Mouse (Mus musculus): ENCODE measurements around the gene Plcb4. TPM values are rescaled to one million over a fixed set of nuclear protein-coding genes. Genes with fewer than 3 reads are reported as not detected.

Gene Plcb4
- polyA plus RNA-seq, 1 experiment from 2014 or later: 29.3 TPM

- Histone ChIP-seq H3K9ac (ENCODE audit: low read depth, low read length) (no peak overlapping the region), H3K4me1 (replicated peaks; ENCODE audit: control insufficient read depth, insufficient read depth, low read length) (no peaks in the 10 kb centered on the region), H3K9me3 (ENCODE audit: control insufficient read depth, low read length) (no peaks in the 10 kb centered on the region), H3K4me2 (replicated peaks; ENCODE audit: low read depth, low read length) (no peak overlapping the region), H3K4me3 (ENCODE audit: low read depth, low read length) (no peak overlapping the region), H3K27me3 (ENCODE audit: control insufficient read depth, insufficient read depth, low read length) (no peaks in the 10 kb centered on the region), H3K36me3 (ENCODE audit: control insufficient read depth, insufficient read depth, low read length) (no peaks in the 10 kb centered on the region), H3K27ac (ENCODE audit: low read depth, low read length) (no peak overlapping the region)
- no peak for ATAC-seq (ENCODE audit: low FRiP score)
- 93% methylated on average over 5 of the region's 5 CpGs for WGBS
- DNase-seq (ENCODE audit: low spot score): no peak
These were observed 21.8 kb downstream of the Plcb4 start for GRCm38 (mm10) chr2:135680406-135681134.

GRCm38 (mm10) chr2:135683684-135684440 lies 25.1 kb downstream of the Plcb4 start:
- H3K9me3 ChIP-seq (ENCODE audit: control insufficient read depth, low read length): no peaks in the 10 kb centered on the region
- WGBS: 83% methylated on average over 10 of the region's 10 CpGs

GRCm38 (mm10) chr2:135686692-135687091 lies 27.9 kb downstream of the Plcb4 start:
- no peak overlapping the region for H3K27ac ChIP-seq (ENCODE audit: low read depth, low read length)
- no peak for DNase-seq (ENCODE audit: low spot score)
- H3K27me3 ChIP-seq (ENCODE audit: control insufficient read depth, insufficient read depth, low read length): no peaks in the 10 kb centered on the region
- no peak for ATAC-seq (ENCODE audit: low FRiP score)
- H3K9me3 ChIP-seq (ENCODE audit: control insufficient read depth, low read length): no peaks in the 10 kb centered on the region
- no peaks in the 10 kb centered on the region for H3K36me3 ChIP-seq (ENCODE audit: control insufficient read depth, insufficient read depth, low read length)
- WGBS: 88% methylated on average over 4 of the region's 4 CpGs
- H3K9ac ChIP-seq (ENCODE audit: low read depth, low read length): no peak overlapping the region
- H3K4me3 ChIP-seq (ENCODE audit: low read depth, low read length): no peak overlapping the region
- no peak overlapping the region for H3K4me2 ChIP-seq (replicated peaks; ENCODE audit: low read depth, low read length)
- no peaks in the 10 kb centered on the region for H3K4me1 ChIP-seq (replicated peaks; ENCODE audit: control insufficient read depth, insufficient read depth, low read length)

More at GRCm38 (mm10) chr2:135683684-135684440, 25.1 kb downstream of the Plcb4 start:
- H3K9ac ChIP-seq (ENCODE audit: low read depth, low read length): no peak overlapping the region
- H3K27ac ChIP-seq (ENCODE audit: low read depth, low read length): no peak overlapping the region
- DNase-seq (ENCODE audit: low spot score): no peak
- H3K36me3 ChIP-seq (ENCODE audit: control insufficient read depth, insufficient read depth, low read length): no peaks in the 10 kb centered on the region
- no peaks in the 10 kb centered on the region for H3K27me3 ChIP-seq (ENCODE audit: control insufficient read depth, insufficient read depth, low read length)
- H3K4me3 ChIP-seq (ENCODE audit: low read depth, low read length): no peak overlapping the region
- ATAC-seq (ENCODE audit: low FRiP score): no peak
- no peak overlapping the region for H3K4me2 ChIP-seq (replicated peaks; ENCODE audit: low read depth, low read length)
- no peaks in the 10 kb centered on the region for H3K4me1 ChIP-seq (replicated peaks; ENCODE audit: control insufficient read depth, insufficient read depth, low read length)

DNA sequence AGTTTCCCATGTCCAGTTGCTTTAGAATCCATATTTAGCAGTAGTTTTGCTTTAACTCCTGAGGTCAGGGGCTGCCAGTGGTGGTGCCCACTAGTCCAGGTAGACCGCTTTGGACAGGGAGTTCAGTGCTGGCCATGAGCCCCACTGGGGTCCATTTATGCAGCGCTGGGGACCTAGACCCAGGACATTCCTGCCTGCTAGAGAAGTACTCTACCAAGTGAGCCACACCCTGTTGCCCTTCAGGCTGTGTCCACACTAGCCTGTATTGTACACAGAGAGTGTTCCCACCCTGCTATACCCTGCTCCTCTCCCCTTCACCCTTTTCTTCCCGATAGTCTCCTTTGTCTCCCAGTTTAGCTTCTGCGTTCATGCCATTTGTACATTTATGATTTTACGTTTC lies 28.8 kb downstream of the Plcb4 start:
- no peaks in the 10 kb centered on the region for H3K9me3 ChIP-seq (ENCODE audit: control insufficient read depth, low read length)
- no peaks in the 10 kb centered on the region for H3K36me3 ChIP-seq (ENCODE audit: control insufficient read depth, insufficient read depth, low read length)
- no peaks in the 10 kb centered on the region for H3K4me1 ChIP-seq (replicated peaks; ENCODE audit: control insufficient read depth, insufficient read depth, low read length)
- no peak overlapping the region for H3K27ac ChIP-seq (ENCODE audit: low read depth, low read length)
- ATAC-seq (ENCODE audit: low FRiP score) (no peak), DNase-seq (ENCODE audit: low spot score) (no peak)
- H3K4me2 ChIP-seq (replicated peaks; ENCODE audit: low read depth, low read length): no peak overlapping the region
- no peak overlapping the region for H3K9ac ChIP-seq (ENCODE audit: low read depth, low read length)
- WGBS: 91% methylated on average over 5 of the region's 5 CpGs
- H3K27me3 ChIP-seq (ENCODE audit: control insufficient read depth, insufficient read depth, low read length): no peaks in the 10 kb centered on the region
- H3K4me3 ChIP-seq (ENCODE audit: low read depth, low read length): no peak overlapping the region

GRCm38 (mm10) chr2:135692568-135693488 lies 34.0 kb downstream of the Plcb4 start:
- H3K36me3 ChIP-seq (ENCODE audit: control insufficient read depth, insufficient read depth, low read length): no peaks in the 10 kb centered on the region
- H3K9me3 ChIP-seq (ENCODE audit: control insufficient read depth, low read length): no peaks in the 10 kb centered on the region
- H3K4me1 ChIP-seq (replicated peaks; ENCODE audit: control insufficient read depth, insufficient read depth, low read length): no peaks in the 10 kb centered on the region
- no peak for DNase-seq (ENCODE audit: low spot score)
- WGBS: 63% methylated on average over 12 of the region's 12 CpGs
- H3K27me3 ChIP-seq (ENCODE audit: control insufficient read depth, insufficient read depth, low read length): no peaks in the 10 kb centered on the region
- H3K27ac ChIP-seq (ENCODE audit: low read depth, low read length): no peak overlapping the region
- H3K4me3 ChIP-seq (ENCODE audit: low read depth, low read length): no peak overlapping the region
- H3K9ac ChIP-seq (ENCODE audit: low read depth, low read length): no peak overlapping the region
- no peak for ATAC-seq (ENCODE audit: low FRiP score)
- no peak overlapping the region for H3K4me2 ChIP-seq (replicated peaks; ENCODE audit: low read depth, low read length)

- no peak overlapping the region for H3K27ac ChIP-seq (ENCODE audit: low read depth, low read length)
- no peaks in the 10 kb centered on the region for H3K4me1 ChIP-seq (replicated peaks; ENCODE audit: control insufficient read depth, insufficient read depth, low read length)
- H3K9me3 ChIP-seq (ENCODE audit: control insufficient read depth, low read length): no peaks in the 10 kb centered on the region
- ATAC-seq (ENCODE audit: low FRiP score) (no peak), DNase-seq (ENCODE audit: low spot score) (no peak)
- H3K4me2 ChIP-seq (replicated peaks; ENCODE audit: low read depth, low read length): no peak overlapping the region
- 93% methylated on average over 7 of the region's 7 CpGs for WGBS
- no peaks in the 10 kb centered on the region for H3K27me3 ChIP-seq (ENCODE audit: control insufficient read depth, insufficient read depth, low read length)
- no peaks in the 10 kb centered on the region for H3K36me3 ChIP-seq (ENCODE audit: control insufficient read depth, insufficient read depth, low read length)
- no peak overlapping the region for H3K9ac ChIP-seq (ENCODE audit: low read depth, low read length)
- no peak overlapping the region for H3K4me3 ChIP-seq (ENCODE audit: low read depth, low read length)
These were observed 42.0 kb downstream of the Plcb4 start for GRCm38 (mm10) chr2:135700686-135701413.

- ATAC-seq (ENCODE audit: low FRiP score): no peak
- no peaks in the 10 kb centered on the region for H3K36me3 ChIP-seq (ENCODE audit: control insufficient read depth, insufficient read depth, low read length)
- H3K27ac ChIP-seq (ENCODE audit: low read depth, low read length): no peak overlapping the region
- no peak overlapping the region for H3K9ac ChIP-seq (ENCODE audit: low read depth, low read length)
- DNase-seq (ENCODE audit: low spot score): no peak
- no peak overlapping the region for H3K4me2 ChIP-seq (replicated peaks; ENCODE audit: low read depth, low read length)
- H3K4me3 ChIP-seq (ENCODE audit: low read depth, low read length): no peak overlapping the region
- WGBS: 91% methylated on average over 5 of the region's 5 CpGs
- no peaks in the 10 kb centered on the region for H3K27me3 ChIP-seq (ENCODE audit: control insufficient read depth, insufficient read depth, low read length)
- no peaks in the 10 kb centered on the region for H3K9me3 ChIP-seq (ENCODE audit: control insufficient read depth, low read length)
- no peaks in the 10 kb centered on the region for H3K4me1 ChIP-seq (replicated peaks; ENCODE audit: control insufficient read depth, insufficient read depth, low read length)
These were observed 45.9 kb downstream of the Plcb4 start for GRCm38 (mm10) chr2:135704673-135705072.

GRCm38 (mm10) chr2:135707305-135707704 lies 48.5 kb downstream of the Plcb4 start:
- H3K27ac ChIP-seq (ENCODE audit: low read depth, low read length): no peak overlapping the region
- no peak overlapping the region for H3K4me3 ChIP-seq (ENCODE audit: low read depth, low read length)
- no peaks in the 10 kb centered on the region for H3K9me3 ChIP-seq (ENCODE audit: control insufficient read depth, low read length)
- H3K27me3 ChIP-seq (ENCODE audit: control insufficient read depth, insufficient read depth, low read length): no peaks in the 10 kb centered on the region
- no peaks in the 10 kb centered on the region for H3K36me3 ChIP-seq (ENCODE audit: control insufficient read depth, insufficient read depth, low read length)
- no peak for DNase-seq (ENCODE audit: low spot score)
- no peak overlapping the region for H3K4me2 ChIP-seq (replicated peaks; ENCODE audit: low read depth, low read length)
- H3K4me1 ChIP-seq (replicated peaks; ENCODE audit: control insufficient read depth, insufficient read depth, low read length): no peaks in the 10 kb centered on the region
- no peak for ATAC-seq (ENCODE audit: low FRiP score)
- no peak overlapping the region for H3K9ac ChIP-seq (ENCODE audit: low read depth, low read length)
- 96% methylated on average over 2 of the region's 2 CpGs for WGBS

Measured in hindbrain, embryonic 11.5 days (tissue).